Mouse (Mus musculus): ENCODE results near the gene Zbed3. TPM values are rescaled to one million over a fixed set of nuclear protein-coding genes. Genes with fewer than 3 reads are reported as not detected.
"Not testable (repeated sequence)": the region's sequence is repeated elsewhere in the genome, so short reads cannot be mapped to it uniquely, and the experiment has no call there.

The Zbed3 gene
- total RNA-seq, 1 experiment from 2014 or later = 10.4 TPM

GRCm38 (mm10) chr13:95326611-95327344 is 3.4 kb downstream of the Zbed3 start:
- no peak for ATAC-seq (replicated peaks in 1 of 2; ENCODE audit: insufficient read depth in 1 of 2, low FRiP score in 2 of 2, low TSS enrichment in 1 of 2, low read depth in 1 of 2, poor library complexity in 2 of 2, severe bottlenecking in 2 of 2)

- peak in 1 of 2 experiments; percentile 13; a peak in 1 of 4 replicates for ATAC-seq (replicated peaks in 1 of 2; ENCODE audit: insufficient read depth in 1 of 2, low FRiP score in 2 of 2, low TSS enrichment in 1 of 2, low read depth in 1 of 2, poor library complexity in 2 of 2, severe bottlenecking in 2 of 2)
Measured at GRCm38 (mm10) chr13:95327345-95327741, 3.9 kb downstream of the Zbed3 start.

DNA sequence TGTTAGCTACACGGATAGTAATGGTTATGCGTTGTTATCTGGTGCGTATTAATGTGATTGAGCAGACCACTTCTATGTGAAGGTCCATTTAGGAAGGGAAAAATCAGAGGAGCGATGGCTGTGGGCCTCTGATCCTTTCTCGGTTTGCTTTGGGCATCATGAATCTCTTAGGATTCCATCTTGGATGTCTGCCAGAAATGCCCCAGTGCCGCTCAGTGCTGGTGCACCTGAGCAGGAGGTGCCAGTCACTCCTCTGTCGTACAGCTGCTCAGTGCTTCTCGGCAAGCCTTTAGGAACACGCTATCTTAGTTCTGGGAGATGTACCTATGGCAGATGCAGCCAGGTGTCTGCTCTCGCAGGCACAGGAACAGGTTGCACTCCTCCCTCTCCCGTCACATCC is 5.4 kb downstream of the Zbed3 start:
- no peak for ATAC-seq (replicated peaks in 1 of 2; ENCODE audit: insufficient read depth in 1 of 2, low FRiP score in 2 of 2, low TSS enrichment in 1 of 2, low read depth in 1 of 2, poor library complexity in 2 of 2, severe bottlenecking in 2 of 2)

DNA sequence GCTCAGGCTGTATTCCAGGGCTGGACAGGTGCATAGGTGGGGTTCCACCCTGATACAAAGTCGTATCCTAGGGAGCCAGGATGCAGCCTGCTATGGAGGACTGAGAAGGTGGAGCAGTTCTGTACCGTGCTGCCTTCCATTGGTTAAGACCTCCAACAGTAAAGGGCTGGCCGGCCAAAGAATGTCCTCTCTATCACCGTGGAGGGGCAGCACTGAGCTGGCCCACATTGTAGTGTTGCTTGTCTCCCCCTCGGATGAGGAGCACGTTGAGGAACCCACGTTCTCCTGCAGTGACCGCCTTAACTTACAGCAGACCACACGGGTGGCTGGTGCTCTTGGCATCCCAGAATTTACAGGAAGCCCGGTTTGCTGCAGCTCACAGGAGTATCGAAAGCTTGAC is 7.1 kb downstream of the Zbed3 start:
- ATAC-seq (replicated peaks in 1 of 2; ENCODE audit: insufficient read depth in 1 of 2, low FRiP score in 2 of 2, low TSS enrichment in 1 of 2, low read depth in 1 of 2, poor library complexity in 2 of 2, severe bottlenecking in 2 of 2) = no peak

DNA sequence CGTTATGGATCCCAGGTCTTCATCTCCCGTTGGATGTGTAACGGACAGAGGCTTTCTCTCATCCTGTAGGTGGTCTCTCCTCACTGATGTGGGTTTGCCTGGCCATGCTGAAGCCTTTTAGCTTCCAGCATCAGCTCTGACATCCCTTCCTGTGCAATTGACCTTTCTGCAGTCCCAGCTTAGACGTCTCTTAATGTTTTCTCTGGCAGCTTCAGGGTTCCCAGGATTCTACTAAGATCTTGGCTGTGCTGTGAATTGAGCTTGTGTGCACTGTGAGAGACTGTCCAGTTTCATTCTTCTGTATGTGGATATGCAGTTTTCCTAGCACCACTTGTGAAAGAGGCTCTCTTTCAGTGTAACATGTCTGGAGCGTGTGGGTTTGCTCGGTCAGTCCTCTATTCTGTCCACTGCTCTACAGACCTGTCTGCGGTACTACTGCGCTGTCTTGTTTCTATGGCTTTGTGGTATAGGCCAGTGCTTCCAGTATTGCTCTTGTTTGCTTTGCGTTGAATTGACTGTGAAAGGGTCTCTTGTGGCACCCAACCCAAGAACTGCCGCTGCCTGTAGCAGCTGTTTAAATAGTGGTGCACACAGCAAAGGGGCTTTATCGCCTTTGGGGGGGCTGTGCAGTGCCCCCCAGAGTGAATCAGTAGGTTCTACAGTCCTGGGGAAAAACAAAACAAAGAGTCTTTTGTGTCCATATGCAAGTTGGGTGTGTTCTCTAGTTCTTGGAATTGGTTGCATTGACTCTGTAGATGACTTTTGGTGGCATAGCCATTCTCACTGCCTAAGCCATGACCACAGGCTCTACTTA is 8.9 kb downstream of the Zbed3 start:
- ATAC-seq (replicated peaks in 1 of 2; ENCODE audit: insufficient read depth in 1 of 2, low FRiP score in 2 of 2, low TSS enrichment in 1 of 2, low read depth in 1 of 2, poor library complexity in 2 of 2, severe bottlenecking in 2 of 2) = no peak

DNA sequence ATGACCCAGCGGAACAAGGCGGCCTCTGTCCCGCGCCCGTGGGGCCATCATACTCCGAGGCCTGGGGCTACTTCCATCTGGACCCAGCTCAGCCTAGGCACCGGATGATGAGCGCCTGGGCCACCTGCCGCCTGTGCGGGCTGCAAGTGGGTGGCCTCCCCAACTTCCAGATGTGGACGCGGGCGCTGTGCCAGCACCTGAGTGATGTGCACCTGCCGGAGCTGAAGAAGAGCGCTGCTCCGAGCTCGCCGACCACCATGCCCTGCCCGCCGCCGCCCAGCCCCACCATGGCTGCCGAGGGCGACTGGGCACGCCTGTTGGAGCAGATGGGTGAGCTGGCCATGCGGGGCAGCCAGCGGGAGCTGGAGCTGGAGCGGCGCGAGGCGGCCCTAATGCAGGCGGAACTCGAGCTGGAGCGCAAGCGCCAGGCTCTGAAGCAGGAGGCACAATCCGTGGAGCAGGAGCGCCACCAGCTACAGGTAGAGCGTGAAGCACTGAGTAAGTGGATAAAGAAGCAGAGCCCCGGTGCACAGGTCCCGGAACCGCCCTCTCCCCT is 12.8 kb downstream of the Zbed3 start:
- no peak for ATAC-seq (replicated peaks in 1 of 2; ENCODE audit: insufficient read depth in 1 of 2, low FRiP score in 2 of 2, low TSS enrichment in 1 of 2, low read depth in 1 of 2, poor library complexity in 2 of 2, severe bottlenecking in 2 of 2)

GRCm38 (mm10) chr13:95343470-95343869 is 20.1 kb downstream of the Zbed3 start:
- no peak for ATAC-seq (replicated peaks in 1 of 2; ENCODE audit: insufficient read depth in 1 of 2, low FRiP score in 2 of 2, low TSS enrichment in 1 of 2, low read depth in 1 of 2, poor library complexity in 2 of 2, severe bottlenecking in 2 of 2)

- ATAC-seq (replicated peaks in 1 of 2; ENCODE audit: insufficient read depth in 1 of 2, low FRiP score in 2 of 2, low TSS enrichment in 1 of 2, low read depth in 1 of 2, poor library complexity in 2 of 2, severe bottlenecking in 2 of 2) = no peak
Measured at GRCm38 (mm10) chr13:95345869-95346268, 22.5 kb downstream of the Zbed3 start.

DNA sequence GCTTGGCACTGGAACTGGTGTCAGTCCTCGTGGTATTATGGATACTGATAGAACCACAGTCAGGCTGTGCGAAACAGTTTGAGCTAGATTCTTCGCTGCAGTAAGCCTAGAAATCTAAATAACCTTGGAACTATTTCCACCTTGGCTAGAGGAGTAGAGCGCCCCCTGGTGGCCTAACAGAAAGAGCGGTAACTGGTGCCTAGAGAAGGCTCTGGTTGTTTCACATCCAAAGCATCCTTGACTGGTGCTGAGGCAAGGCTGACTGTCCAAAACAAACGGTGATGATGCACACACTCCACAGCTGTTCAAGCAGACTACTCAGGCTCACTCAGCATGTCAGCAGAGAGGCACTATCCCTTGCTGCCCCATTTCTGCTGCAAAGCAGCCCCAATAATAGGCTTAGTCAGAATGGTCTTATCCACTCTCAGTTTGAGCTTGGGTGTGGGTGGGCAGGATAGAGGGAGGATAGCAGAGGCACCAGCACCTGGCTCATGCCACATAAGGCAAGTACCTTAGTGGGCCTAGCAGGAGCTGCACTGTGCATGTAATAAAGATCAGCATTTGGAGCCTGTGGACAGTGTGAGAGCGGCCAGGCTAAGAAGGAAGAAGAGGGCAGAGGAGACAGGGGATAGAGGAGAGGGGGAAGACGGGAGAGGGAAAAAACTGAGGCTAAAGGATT is 23.7 kb downstream of the Zbed3 start:
- peak in 1 of 2 experiments; percentile 73; a peak in 2 of 4 replicates for ATAC-seq (replicated peaks in 1 of 2; ENCODE audit: insufficient read depth in 1 of 2, low FRiP score in 2 of 2, low TSS enrichment in 1 of 2, low read depth in 1 of 2, poor library complexity in 2 of 2, severe bottlenecking in 2 of 2)

DNA sequence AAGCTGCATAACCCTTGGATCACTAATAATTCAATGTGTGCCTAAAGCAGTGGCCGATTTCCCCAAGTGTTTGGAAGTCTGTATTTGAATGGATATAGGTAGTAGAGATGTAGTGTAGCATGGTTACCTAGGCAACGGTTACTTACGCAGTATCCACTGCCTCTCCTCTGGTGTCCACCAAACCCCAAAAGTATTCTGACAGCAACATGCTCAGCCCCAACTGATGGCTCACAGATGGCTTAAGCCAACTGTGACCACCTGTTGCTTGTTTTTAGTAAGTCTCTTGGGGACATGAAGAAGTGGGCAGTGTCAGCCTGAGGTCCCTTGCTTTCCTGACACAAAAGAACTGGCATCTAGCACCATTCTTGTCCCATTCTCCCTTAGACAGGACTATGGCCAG is 25.1 kb downstream of the Zbed3 start:
- ATAC-seq (replicated peaks in 1 of 2; ENCODE audit: insufficient read depth in 1 of 2, low FRiP score in 2 of 2, low TSS enrichment in 1 of 2, low read depth in 1 of 2, poor library complexity in 2 of 2, severe bottlenecking in 2 of 2) = no peak

DNA sequence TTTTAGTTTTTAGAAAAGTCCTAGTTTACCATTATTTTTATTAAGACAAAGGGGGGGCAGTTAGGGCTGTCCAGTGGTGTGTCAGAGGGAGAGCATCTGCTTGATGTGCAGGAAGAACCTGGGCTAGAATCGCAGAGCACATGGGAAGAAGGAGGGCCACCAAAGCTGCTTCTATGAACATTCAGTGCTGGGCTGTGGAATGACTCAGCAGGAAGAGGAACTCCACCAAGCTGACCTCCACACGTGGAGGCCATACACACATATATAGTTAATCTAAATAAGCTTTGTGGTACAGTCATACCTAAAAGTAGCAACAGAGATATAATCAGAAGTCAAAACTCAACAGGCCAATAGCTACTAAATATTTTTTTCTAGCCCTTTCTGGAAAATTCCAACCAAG is 34.8 kb downstream of the Zbed3 start:
- ATAC-seq (replicated peaks in 1 of 2; ENCODE audit: insufficient read depth in 1 of 2, low FRiP score in 2 of 2, low TSS enrichment in 1 of 2, low read depth in 1 of 2, poor library complexity in 2 of 2, severe bottlenecking in 2 of 2) = peak in 1 of 2 experiments; percentile 32; a peak in 1 of 4 replicates

DNA sequence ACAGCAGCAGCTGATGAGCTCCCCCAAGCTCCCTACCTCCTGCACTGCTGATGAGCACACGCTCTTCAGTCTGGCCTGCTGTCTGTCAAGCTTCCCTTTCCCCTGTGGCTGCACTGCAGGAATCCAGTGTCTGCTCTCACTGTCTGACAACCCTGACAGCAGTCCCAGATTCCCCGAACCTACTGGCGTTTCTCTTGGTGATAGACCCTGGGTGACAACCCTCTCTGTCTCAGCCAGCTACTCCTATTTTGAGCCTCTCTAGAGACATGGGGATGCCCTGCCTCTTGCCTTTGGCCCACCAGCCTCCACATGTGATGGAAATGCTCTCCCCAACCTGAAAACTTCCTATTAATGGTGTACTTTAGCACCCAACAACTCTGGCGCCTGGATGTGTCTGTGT is 40.0 kb downstream of the Zbed3 start:
- no peak for ATAC-seq (replicated peaks in 1 of 2; ENCODE audit: insufficient read depth in 1 of 2, low FRiP score in 2 of 2, low TSS enrichment in 1 of 2, low read depth in 1 of 2, poor library complexity in 2 of 2, severe bottlenecking in 2 of 2)

GRCm38 (mm10) chr13:95366356-95366755 is 42.9 kb downstream of the Zbed3 start:
- no peak for ATAC-seq (replicated peaks in 1 of 2; ENCODE audit: insufficient read depth in 1 of 2, low FRiP score in 2 of 2, low TSS enrichment in 1 of 2, low read depth in 1 of 2, poor library complexity in 2 of 2, severe bottlenecking in 2 of 2)

DNA sequence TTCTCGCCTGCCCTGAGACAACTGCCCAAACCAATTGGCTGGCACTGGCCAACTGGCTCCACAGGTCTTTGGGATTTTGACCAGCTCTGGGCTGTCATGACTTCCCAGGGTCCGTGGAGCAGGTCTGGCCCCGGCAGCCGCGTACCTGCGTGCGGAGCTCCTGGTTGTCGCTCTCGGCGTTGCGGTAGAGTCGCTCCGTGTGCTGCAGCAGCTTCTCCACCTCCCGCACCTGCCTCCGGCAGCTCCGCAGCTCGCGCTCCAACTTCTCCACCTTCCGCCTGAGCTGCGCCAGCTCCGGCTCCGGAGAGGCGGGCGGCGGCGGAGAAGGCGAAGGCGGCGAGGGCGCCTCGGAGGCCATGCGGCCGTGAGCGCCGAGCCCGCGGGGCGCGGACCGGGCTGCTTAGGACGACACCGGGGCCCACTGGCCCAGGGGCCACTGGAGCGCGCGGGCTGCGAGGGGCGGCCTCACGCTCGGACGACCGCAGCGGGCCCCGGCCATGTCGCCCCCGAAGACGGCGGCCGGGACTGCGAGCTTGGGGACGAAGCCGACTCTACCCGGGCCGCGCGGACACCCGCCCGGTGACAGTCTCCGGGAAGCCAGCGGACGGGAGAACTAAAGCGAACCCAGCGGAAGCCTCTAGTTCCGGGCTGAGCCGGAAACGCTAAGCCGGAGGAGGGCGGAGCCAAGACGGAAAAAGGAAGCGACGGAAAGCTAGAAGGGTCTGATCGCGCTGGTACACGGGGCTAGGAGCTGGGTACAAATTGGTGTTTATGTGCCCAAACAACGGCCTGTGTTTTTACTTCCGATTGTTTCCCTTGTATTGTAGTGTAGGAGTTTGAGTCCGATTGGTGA is 51.5 kb downstream of the Zbed3 start, which contains the start of gene Aggf1:
TSS of gene Aggf1 (minus strand) at position 652 of the 853 bp plus-strand sequence.
- ATAC-seq (replicated peaks in 1 of 2; ENCODE audit: insufficient read depth in 1 of 2, low FRiP score in 2 of 2, low TSS enrichment in 1 of 2, low read depth in 1 of 2, poor library complexity in 2 of 2, severe bottlenecking in 2 of 2) = peak; percentile 92 to 98

DNA sequence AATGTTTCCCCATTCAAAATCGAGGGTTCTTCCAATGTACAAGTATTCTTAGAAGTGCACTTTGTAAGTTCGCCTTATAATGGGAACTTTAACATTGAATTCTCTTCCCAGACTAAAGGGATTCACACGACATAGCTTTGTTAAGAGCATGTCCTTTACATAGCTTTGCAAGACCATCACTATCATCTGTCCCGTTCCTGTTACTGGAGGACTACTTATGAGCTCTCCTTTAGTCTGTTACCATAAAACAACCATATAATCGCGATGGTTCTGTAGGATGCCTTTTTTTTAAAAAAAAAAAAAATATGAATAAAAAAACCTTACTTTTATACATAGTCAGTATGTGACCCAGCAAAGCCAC is 52.1 kb downstream of the Zbed3 start:
- no peak for ATAC-seq (replicated peaks in 1 of 2; ENCODE audit: insufficient read depth in 1 of 2, low FRiP score in 2 of 2, low TSS enrichment in 1 of 2, low read depth in 1 of 2, poor library complexity in 2 of 2, severe bottlenecking in 2 of 2)

GRCm38 (mm10) chr13:95376689-95377289 is 53.4 kb downstream of the Zbed3 start:
- ATAC-seq (replicated peaks in 1 of 2; ENCODE audit: insufficient read depth in 1 of 2, low FRiP score in 2 of 2, low TSS enrichment in 1 of 2, low read depth in 1 of 2, poor library complexity in 2 of 2, severe bottlenecking in 2 of 2) = not testable (repeated sequence)

- no peak for ATAC-seq (replicated peaks in 1 of 2; ENCODE audit: insufficient read depth in 1 of 2, low FRiP score in 2 of 2, low TSS enrichment in 1 of 2, low read depth in 1 of 2, poor library complexity in 2 of 2, severe bottlenecking in 2 of 2)
Measured at GRCm38 (mm10) chr13:95378696-95379095, 55.3 kb downstream of the Zbed3 start.

All from hematopoietic stem cell, adult 5-6 weeks (primary cell).